Mouse (Mus musculus): ENCODE results near the gene Rasgef1b. TPM values are rescaled to one million over a fixed set of nuclear protein-coding genes. Genes with fewer than 3 reads are reported as not detected.
"Not testable (repeated sequence)": the region's sequence is repeated elsewhere in the genome, so short reads cannot be mapped to it uniquely, and the experiment has no call there.

Gene Rasgef1b
- polyA plus RNA-seq, 1 experiment from 2014 or later = 81.3 TPM

DNA sequence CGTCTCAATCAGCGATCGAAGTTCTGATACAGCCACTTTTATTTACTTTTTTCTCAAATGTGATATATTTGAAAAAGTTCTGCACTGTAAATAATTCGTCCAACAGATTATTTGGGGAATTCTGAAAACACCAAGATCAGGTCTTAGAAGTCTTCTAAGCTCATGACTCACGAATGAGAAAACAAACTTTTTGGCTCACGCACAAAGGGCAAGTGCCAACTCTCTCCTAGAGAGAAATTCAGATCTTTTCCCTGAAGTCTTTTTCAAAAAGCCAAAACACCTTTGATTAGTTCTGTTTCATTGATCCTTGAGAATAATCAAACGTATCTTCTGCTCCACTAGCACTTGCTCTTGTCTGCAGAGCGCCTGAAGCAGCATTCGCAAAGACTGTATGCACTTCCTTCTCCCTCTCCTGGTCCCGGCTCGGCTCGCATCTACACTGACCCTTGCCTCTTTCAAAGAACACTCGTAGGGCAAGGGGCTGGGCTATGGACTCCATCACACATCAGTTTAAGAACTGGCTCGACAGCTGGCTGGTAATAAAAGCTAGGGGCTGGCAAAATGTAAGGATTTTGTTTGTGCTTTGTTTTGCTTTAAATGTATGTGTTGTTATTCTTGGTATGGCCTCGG is 504.9 kb downstream of the Rasgef1b start:
- peaks cover 10% of the 10 kb centered on the region; the same call in 1 of the 2 replicates for H3K4me1 ChIP-seq
- H3K27me3 ChIP-seq = no peaks in the 10 kb centered on the region
- WGBS = 67% methylated on average over 15 of the region's 15 CpGs
- no peak for ATAC-seq
- H3K36me3 ChIP-seq (ENCODE audit: poor library complexity, severe bottlenecking) = peaks cover 92% of the 10 kb centered on the region
- H3K4me3 ChIP-seq = no peak overlapping the region
- H3K9me3 ChIP-seq (replicated peaks) = 0 out of 2 replicates have a peak, but pooled peaks cover 3% of the 10 kb centered on the region
- H3K9ac ChIP-seq = no peak overlapping the region
- H3K4me2 ChIP-seq = no peak overlapping the region
- no peak overlapping the region for H3K27ac ChIP-seq

DNA sequence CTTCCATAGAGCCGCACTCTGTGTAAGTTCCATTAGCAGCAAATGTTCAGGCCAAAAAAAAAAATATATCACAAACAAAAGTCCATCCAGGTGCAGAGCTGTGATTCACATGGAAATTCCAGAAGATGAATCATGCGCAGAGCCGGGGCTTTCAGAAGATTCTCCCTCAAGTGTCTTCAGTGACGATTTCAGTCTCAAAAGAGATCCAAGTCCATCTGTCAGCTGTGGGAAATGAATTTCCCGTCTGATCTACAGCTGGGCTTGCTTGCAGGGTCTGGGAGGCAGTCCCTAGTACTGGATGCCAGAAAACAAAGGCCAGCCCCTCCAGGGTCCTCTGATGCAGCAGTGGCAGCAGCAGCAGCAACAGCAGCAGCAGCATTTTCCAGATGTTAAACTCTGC is 510.5 kb downstream of the Rasgef1b start:
- no peaks in the 10 kb centered on the region for H3K27me3 ChIP-seq
- H3K27ac ChIP-seq = no peak overlapping the region
- H3K36me3 ChIP-seq (ENCODE audit: poor library complexity, severe bottlenecking) = peaks cover 70% of the 10 kb centered on the region
- no peak overlapping the region for H3K4me3 ChIP-seq
- H3K9me3 ChIP-seq (replicated peaks) = peaks cover 3% of the 10 kb centered on the region; the same call in 1 of the 2 replicates
- no peak for ATAC-seq
- no peak overlapping the region for H3K9ac ChIP-seq
- 55% methylated on average over 5 of the region's 5 CpGs for WGBS
- no peak overlapping the region for H3K4me2 ChIP-seq
- peaks cover 14% of the 10 kb centered on the region; the same call in 1 of the 2 replicates for H3K4me1 ChIP-seq

DNA sequence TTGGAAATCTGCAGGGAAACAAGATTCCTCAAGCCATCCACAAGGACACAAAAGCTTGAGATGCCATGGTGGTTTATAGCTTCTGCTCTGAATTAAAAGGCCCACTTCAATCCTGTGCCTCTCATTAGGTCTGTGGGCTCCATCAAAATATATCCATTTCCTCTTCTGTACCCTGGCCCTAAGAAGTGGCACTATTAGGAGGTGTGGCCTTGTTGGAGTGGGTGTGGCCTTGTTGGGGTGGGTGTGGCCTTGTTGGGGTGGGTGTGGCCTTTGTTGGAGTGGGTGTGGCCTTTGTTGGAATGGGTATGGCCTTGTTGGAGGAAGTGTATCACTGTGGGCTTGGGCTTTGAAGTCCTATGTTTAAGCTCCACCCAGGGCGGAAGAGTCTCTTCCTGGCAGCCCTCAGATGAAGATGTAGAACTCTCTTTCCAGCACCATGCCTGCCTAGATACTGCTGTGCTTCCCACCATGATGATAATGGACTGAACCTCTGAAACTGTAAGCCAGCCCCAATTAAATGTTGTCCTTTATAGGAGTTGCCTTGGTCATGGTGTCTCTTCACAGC is 512.2 kb downstream of the Rasgef1b start:
- 100% methylated on average over 1 of the region's 1 CpGs for WGBS
- not testable (repeated sequence) for H3K27me3 ChIP-seq; H3K4me3 ChIP-seq; H3K9me3 ChIP-seq (replicated peaks); H3K4me2 ChIP-seq; H3K9ac ChIP-seq
- 0 out of 2 replicates have a peak overlapping the region, but pooled peaks have one; percentile 65 for H3K27ac ChIP-seq
- peaks cover 53% of the 10 kb centered on the region for H3K36me3 ChIP-seq (ENCODE audit: poor library complexity, severe bottlenecking)
- peaks cover 14% of the 10 kb centered on the region; the same call in 1 of the 2 replicates for H3K4me1 ChIP-seq
- ATAC-seq = 0 out of 2 replicates have a peak, but pooled peaks have one; percentile 19

DNA sequence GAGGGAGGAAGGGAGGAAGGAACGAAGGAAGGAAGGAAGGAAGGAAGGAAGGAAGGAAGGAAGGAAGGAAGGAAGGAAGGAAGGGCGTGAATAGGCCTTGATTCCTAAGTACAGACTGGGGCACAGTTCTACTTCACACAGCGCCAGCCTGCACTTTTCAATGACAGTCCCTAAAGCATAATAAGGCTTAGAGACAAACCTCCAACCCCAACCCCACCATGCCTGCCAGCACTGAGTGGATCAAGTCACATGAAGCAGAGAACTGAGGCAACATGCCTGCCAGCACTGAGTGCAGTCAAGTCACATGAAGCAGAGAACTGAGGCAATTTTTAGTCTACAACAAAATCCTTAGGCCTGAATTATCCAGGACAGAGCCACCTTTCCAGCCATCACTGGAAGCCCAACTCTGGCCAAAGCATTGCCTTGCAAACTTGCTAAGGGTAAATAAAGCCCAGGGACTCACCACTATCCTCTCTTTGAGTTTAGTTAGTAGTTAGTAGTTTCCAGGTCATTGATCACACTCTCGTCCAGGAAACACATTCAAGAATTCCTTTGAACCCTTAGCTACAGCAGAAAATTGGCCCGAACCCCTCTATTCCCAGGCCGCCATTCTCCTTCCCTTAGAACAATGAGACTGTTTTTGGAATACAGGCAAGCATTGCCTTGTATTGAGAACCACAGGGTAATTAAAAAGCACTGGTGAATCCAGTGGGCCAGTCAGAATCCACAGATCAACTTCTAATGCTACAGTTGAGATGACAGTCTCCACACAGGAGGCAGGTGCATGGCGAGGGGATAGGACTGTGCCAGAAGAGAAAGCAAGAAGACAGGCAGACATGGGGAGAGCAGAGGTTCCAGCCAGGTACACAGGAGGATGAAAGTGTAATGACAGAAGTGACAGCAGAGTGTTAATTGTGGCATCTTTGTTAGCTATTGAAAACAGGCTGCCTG is 513.4 kb downstream of the Rasgef1b start:
- ATAC-seq = peak; percentile 65
- WGBS = 36% methylated on average over 7 of the region's 7 CpGs
- H3K27ac ChIP-seq = peak overlapping the region; percentile 65; the same call in 1 of the 2 replicates
- peaks cover 41% of the 10 kb centered on the region for H3K36me3 ChIP-seq (ENCODE audit: poor library complexity, severe bottlenecking)
- H3K9me3 ChIP-seq (replicated peaks) = no peaks in the 10 kb centered on the region; the same call in 1 of the 2 replicates
- no peak overlapping the region for H3K9ac ChIP-seq
- no peak overlapping the region for H3K4me2 ChIP-seq
- peaks cover 14% of the 10 kb centered on the region; the same call in 1 of the 2 replicates for H3K4me1 ChIP-seq
- H3K4me3 ChIP-seq = no peak overlapping the region
- no peaks in the 10 kb centered on the region for H3K27me3 ChIP-seq

DNA sequence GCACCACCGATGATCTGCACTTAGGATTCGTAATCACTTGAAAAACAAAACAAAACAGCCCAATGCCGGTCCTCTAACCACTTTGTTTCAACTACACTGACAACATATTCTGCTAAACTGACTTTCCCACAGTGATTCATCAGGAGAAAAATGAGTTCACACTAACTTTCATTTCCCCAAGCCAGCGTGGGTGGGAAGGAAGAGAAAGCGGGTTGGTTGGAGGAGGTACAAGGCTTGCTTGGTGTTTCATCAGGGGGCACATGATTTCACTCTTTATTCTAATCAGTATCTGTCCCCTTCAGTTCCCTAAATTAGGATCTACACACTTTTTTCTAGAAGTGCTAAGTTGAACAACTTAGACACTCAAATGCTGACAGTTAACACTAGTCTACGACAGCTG is 514.5 kb downstream of the Rasgef1b start:
- no peak for ATAC-seq
- Histone ChIP-seq H3K9me3 (replicated peaks) (no peaks in the 10 kb centered on the region; the same call in 1 of the 2 replicates), H3K4me3 (no peak overlapping the region), H3K27me3 (no peaks in the 10 kb centered on the region), H3K9ac (no peak overlapping the region), H3K4me2 (no peak overlapping the region), H3K27ac (no peak overlapping the region), H3K36me3 (ENCODE audit: poor library complexity, severe bottlenecking) (peaks cover 33% of the 10 kb centered on the region), H3K4me1 (peaks cover 14% of the 10 kb centered on the region; the same call in 1 of the 2 replicates)
- WGBS = 87% methylated on average over 6 of the region's 6 CpGs

DNA sequence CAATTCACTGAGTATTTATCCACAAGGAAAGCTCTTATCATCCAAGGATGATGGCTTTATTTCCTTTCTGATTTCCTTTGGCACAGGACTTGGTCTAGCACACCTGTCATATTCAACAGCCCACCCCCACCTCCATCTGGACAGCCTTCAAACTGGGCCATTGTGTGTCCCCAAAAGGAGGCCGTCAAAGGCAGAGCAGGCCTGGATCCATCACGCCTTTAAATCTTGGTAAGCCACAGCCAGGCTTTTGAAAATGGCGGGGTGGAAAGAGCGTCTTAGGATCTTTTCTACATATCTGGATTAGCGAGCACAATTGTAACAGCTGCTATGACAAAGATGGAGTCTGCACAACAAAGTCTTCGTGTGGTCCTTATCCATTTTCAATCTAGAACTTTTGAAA is 515.7 kb downstream of the Rasgef1b start:
- no peak for ATAC-seq
- Histone ChIP-seq H3K4me1 (peaks cover 14% of the 10 kb centered on the region; the same call in 1 of the 2 replicates), H3K27ac (no peak overlapping the region; the same call in 1 of the 2 replicates), H3K9me3 (replicated peaks) (no peaks in the 10 kb centered on the region; the same call in 1 of the 2 replicates), H3K9ac (no peak overlapping the region), H3K4me2 (no peak overlapping the region), H3K27me3 (no peaks in the 10 kb centered on the region), H3K4me3 (no peak overlapping the region), H3K36me3 (ENCODE audit: poor library complexity, severe bottlenecking) (peaks cover 21% of the 10 kb centered on the region)
- WGBS = 73% methylated on average over 6 of the region's 6 CpGs

DNA sequence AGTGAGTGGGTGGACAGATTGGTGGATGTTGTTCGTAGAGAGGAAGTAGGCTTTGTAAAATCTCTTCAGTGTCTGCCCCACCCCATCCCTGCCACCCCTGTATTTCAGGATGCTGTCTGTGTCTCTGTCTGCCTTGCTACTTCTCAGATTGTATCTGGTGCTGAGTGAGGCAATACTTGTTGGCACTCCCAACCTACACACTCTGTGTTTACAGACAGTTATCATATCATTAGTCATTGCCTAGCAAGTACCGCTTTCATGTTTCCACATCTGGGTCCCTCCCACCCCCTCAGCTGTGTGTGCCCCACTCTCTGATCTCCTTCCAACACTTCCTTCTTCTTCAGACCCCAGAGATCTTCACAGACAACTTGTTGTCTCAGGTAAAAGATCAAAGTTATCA is 525.4 kb downstream of the Rasgef1b start:
- H3K4me2 ChIP-seq = no peak overlapping the region
- no peaks in the 10 kb centered on the region for H3K36me3 ChIP-seq (ENCODE audit: poor library complexity, severe bottlenecking)
- H3K27ac ChIP-seq = no peak overlapping the region
- ATAC-seq = no peak
- WGBS = 86% methylated on average over 2 of the region's 2 CpGs
- H3K9ac ChIP-seq = no peak overlapping the region
- no peaks in the 10 kb centered on the region for H3K9me3 ChIP-seq (replicated peaks)
- H3K4me3 ChIP-seq = no peak overlapping the region
- H3K27me3 ChIP-seq = no peaks in the 10 kb centered on the region; the same call in 1 of the 2 replicates
- no peaks in the 10 kb centered on the region for H3K4me1 ChIP-seq

DNA sequence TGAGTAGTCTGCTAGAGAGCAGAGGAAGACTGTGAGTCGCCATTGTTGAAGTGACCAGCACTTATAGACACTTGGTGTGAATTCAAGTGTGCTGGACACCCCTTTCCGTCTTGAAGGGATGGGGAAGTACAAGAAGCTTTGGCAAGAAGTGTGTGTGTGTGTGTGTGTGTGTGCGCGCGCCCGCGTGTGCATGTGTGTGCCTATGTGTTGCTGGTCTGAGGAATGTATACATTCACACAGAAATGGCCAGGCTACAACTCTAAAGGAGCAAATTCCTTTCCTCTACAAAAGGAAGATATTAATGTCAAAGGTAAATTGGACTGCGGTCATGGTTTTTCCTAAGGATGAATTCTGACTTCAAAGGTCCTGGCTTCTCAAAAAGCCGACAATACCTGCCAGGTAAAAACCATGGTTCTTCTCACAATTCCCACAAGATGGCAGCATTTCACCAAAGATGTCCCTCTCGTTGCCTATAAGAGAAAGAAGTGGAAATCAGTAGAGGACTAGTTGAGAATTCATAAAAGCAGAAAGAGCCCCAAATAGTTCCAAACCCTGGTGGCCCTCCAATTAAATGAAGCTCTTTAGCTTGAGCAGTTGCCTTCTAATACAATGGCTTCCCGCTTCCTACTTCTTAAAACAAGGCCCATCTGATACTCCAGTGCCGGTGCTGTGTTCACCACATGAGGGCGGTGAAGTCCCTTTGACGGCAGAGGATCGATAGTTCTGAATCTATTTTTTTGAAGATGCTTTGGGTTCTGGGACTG is 526.6 kb downstream of the Rasgef1b start:
- Histone ChIP-seq H3K9ac (no peak overlapping the region), H3K36me3 (ENCODE audit: poor library complexity, severe bottlenecking) (no peaks in the 10 kb centered on the region), H3K4me2 (peak overlapping the region; percentile 36), H3K4me3 (no peak overlapping the region), H3K27me3 (no peaks in the 10 kb centered on the region; the same call in 1 of the 2 replicates), H3K4me1 (no peaks in the 10 kb centered on the region), H3K9me3 (replicated peaks) (no peaks in the 10 kb centered on the region), H3K27ac (no peak overlapping the region)
- 57% methylated on average over 15 of the region's 15 CpGs for WGBS
- peak; percentile 75 for ATAC-seq

DNA sequence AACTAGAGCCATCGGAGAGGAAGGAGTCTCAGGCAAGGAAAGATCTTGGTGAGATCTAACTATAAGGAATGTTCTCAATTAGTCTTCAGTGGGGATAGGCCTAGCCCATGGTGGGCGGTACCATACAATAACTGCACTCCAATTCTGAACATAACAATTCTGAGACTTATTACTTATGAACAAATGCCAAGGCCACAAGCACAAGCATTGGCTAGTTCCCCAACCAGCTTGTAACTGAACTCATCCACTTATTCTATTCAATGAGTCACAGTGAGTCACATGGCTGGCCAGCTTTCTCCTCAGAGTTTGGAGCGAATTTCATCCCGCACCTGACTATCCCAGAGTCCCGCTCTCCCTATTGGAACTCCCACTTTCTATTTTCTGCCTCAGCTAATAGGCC is 533.4 kb downstream of the Rasgef1b start:
- Histone ChIP-seq H3K9ac (no peak overlapping the region), H3K36me3 (ENCODE audit: poor library complexity, severe bottlenecking) (no peaks in the 10 kb centered on the region), H3K9me3 (replicated peaks) (no peaks in the 10 kb centered on the region), H3K27me3 (no peaks in the 10 kb centered on the region; the same call in 1 of the 2 replicates), H3K4me2 (no peak overlapping the region), H3K4me1 (0 out of 2 replicates have a peak, but pooled peaks cover 6% of the 10 kb centered on the region), H3K4me3 (no peak overlapping the region), H3K27ac (no peak overlapping the region)
- ATAC-seq = no peak
- 96% methylated on average over 5 of the region's 5 CpGs for WGBS

DNA sequence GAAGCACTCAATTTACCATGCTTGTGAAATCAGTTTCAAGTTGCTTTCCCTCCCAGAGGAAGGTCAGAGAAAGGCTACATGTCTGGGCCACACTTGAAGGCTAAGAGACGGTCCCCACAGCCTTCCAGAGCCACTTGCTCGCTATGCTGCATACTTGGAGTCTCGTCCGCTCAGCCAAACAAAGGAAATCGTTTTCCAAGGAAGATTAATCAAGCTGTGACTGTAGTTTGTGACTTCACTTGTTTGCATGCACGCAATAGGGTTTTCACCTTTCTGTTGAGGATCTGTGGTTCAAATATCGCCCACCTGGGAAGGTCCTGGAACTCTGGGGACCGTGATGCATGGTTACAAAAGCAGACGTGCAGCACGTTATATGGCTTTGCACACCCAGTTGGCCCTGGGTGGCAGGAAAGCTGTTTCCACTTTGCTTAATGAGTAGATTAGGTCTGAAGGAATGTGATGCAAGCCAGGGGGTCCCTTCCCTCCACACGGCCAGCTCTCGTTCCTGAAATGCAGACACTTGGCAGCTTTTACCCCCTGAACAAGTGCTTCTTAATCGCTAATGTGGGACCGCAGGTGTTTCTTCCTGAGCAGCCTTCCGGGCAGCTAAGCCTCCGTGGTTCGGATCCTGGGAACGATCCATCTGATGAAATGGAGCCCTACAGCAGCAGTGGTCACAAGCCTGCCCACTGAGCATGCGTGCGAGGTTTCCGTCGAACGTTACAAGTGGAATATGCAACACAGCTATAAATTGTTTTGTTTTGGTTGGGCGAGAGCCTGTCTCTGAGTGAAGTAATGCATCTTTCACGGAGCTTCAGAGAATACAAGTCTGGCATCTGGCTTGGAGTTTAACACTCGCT is 537.7 kb downstream of the Rasgef1b start:
- Histone ChIP-seq H3K4me3 (no peak overlapping the region), H3K27me3 (no peaks in the 10 kb centered on the region), H3K4me1 (0 out of 2 replicates have a peak, but pooled peaks cover 6% of the 10 kb centered on the region), H3K4me2 (no peak overlapping the region), H3K36me3 (ENCODE audit: poor library complexity, severe bottlenecking) (no peaks in the 10 kb centered on the region), H3K9ac (no peak overlapping the region), H3K27ac (no peak overlapping the region), H3K9me3 (replicated peaks) (no peaks in the 10 kb centered on the region)
- no peak for ATAC-seq
- 52% methylated on average over 26 of the region's 26 CpGs for whole genome bisulfite sequencing

Data from forebrain, embryonic 13.5 days (tissue).